Mouse (Mus musculus): ENCODE results near the gene Tas1r3. TPM values are rescaled to one million over a fixed set of nuclear protein-coding genes. Genes with fewer than 3 reads are reported as not detected.
A peak's percentile ranks its signal among the peaks of the same experiment; 100 is the strongest.

Gene Tas1r3
- polyA plus RNA-seq, 1 experiment from 2014 or later, result 0.11 TPM

- 93% methylated on average over 16 of the region's 16 CpGs for WGBS
- no peak for DNase-seq (ENCODE audit: low spot score)
- H3K9ac ChIP-seq (ENCODE audit: low read length), result no peak overlapping the region
These were observed 39.7 kb downstream of the Tas1r3 start for GRCm38 (mm10) chr4:155823443-155823842.

GRCm38 (mm10) chr4:155821025-155821424, 42.1 kb downstream of the Tas1r3 start:
- Histone ChIP-seq H3K9ac (ENCODE audit: low read length) (no peak overlapping the region), H3K4me2 (replicated peaks; ENCODE audit: low read depth) (no peak overlapping the region), H3K4me1 (replicated peaks; ENCODE audit: control insufficient read depth, insufficient read depth) (no peaks in the 10 kb centered on the region), H3K9me3 (ENCODE audit: control insufficient read depth, low read length) (no peaks in the 10 kb centered on the region), H3K27ac (replicated peaks) (no peak overlapping the region), H3K36me3 (ENCODE audit: control insufficient read depth, insufficient read depth, low read length) (peaks cover 45% of the 10 kb centered on the region), H3K4me3 (ENCODE audit: low read depth, low read length) (no peak overlapping the region), H3K27me3 (ENCODE audit: control insufficient read depth, insufficient read depth, low read length) (no peaks in the 10 kb centered on the region)
- DNase-seq (ENCODE audit: low spot score), result no peak
- 73% methylated on average over 7 of the region's 7 CpGs for WGBS
- TF ChIP-seq CTCF (IDR thresholded peaks at IDR 0.05; ENCODE audit: low read depth) (peak; percentile 64), EP300 (optimal IDR thresholded peaks at IDR 0.05) (no peak)
- ATAC-seq (ENCODE audit: low FRiP score, low TSS enrichment), result no peak

More at GRCm38 (mm10) chr4:155823443-155823842, 39.7 kb downstream of the Tas1r3 start:
- TF ChIP-seq CTCF (IDR thresholded peaks at IDR 0.05; ENCODE audit: low read depth) (no peak), EP300 (optimal IDR thresholded peaks at IDR 0.05) (no peak)
- no peak overlapping the region for H3K4me2 ChIP-seq (replicated peaks; ENCODE audit: low read depth)
- no peak overlapping the region for H3K27ac ChIP-seq (replicated peaks)
- H3K36me3 ChIP-seq (ENCODE audit: control insufficient read depth, insufficient read depth, low read length), result peaks cover 32% of the 10 kb centered on the region
- no peaks in the 10 kb centered on the region for H3K9me3 ChIP-seq (ENCODE audit: control insufficient read depth, low read length)
- ATAC-seq (ENCODE audit: low FRiP score, low TSS enrichment), result no peak
- H3K4me1 ChIP-seq (replicated peaks; ENCODE audit: control insufficient read depth, insufficient read depth), result no peaks in the 10 kb centered on the region
- no peak overlapping the region for H3K4me3 ChIP-seq (ENCODE audit: low read depth, low read length)
- H3K27me3 ChIP-seq (ENCODE audit: control insufficient read depth, insufficient read depth, low read length), result no peaks in the 10 kb centered on the region

GRCm38 (mm10) chr4:155817533-155817932, 45.6 kb downstream of the Tas1r3 start:
- TF ChIP-seq EP300 (optimal IDR thresholded peaks at IDR 0.05) (no peak), CTCF (IDR thresholded peaks at IDR 0.05; ENCODE audit: low read depth) (no peak)
- no peak for ATAC-seq (ENCODE audit: low FRiP score, low TSS enrichment)
- no peaks in the 10 kb centered on the region for H3K9me3 ChIP-seq (ENCODE audit: control insufficient read depth, low read length)

GRCm38 (mm10) chr4:155812665-155813181, 50.4 kb downstream of the Tas1r3 start:
- H3K9me3 ChIP-seq (ENCODE audit: control insufficient read depth, low read length), result no peaks in the 10 kb centered on the region
- ATAC-seq (ENCODE audit: low FRiP score, low TSS enrichment) (peak; percentile 24), DNase-seq (ENCODE audit: low spot score) (peak; percentile 60)
- peak overlapping the region; percentile 99 for H3K4me3 ChIP-seq (ENCODE audit: low read depth, low read length)
- WGBS, result under 1% methylated on average over 49 of the region's 49 CpGs
- peak overlapping the region; percentile 95 for H3K27ac ChIP-seq (replicated peaks)
- H3K36me3 ChIP-seq (ENCODE audit: control insufficient read depth, insufficient read depth, low read length), result peaks cover 28% of the 10 kb centered on the region
- H3K4me2 ChIP-seq (replicated peaks; ENCODE audit: low read depth), result peak overlapping the region; percentile 80
- TF ChIP-seq EP300 (optimal IDR thresholded peaks at IDR 0.05), result no peak
- TF ChIP-seq CTCF (IDR thresholded peaks at IDR 0.05; ENCODE audit: low read depth), result no peak
- H3K4me1 ChIP-seq (replicated peaks; ENCODE audit: control insufficient read depth, insufficient read depth), result 0 out of 2 replicates have a peak, but pooled peaks cover 4% of the 10 kb centered on the region
- H3K27me3 ChIP-seq (ENCODE audit: control insufficient read depth, insufficient read depth, low read length), result no peaks in the 10 kb centered on the region
- H3K9ac ChIP-seq (ENCODE audit: low read length), result peak overlapping the region; percentile 100

More at GRCm38 (mm10) chr4:155817533-155817932, 45.6 kb downstream of the Tas1r3 start:
- no peak for DNase-seq (ENCODE audit: low spot score)
- H3K4me2 ChIP-seq (replicated peaks; ENCODE audit: low read depth), result no peak overlapping the region
- no peak overlapping the region for H3K4me3 ChIP-seq (ENCODE audit: low read depth, low read length)
- no peak overlapping the region for H3K27ac ChIP-seq (replicated peaks)
- WGBS, result 72% methylated on average over 4 of the region's 4 CpGs
- H3K4me1 ChIP-seq (replicated peaks; ENCODE audit: control insufficient read depth, insufficient read depth), result 0 out of 2 replicates have a peak, but pooled peaks cover 4% of the 10 kb centered on the region
- peaks cover 32% of the 10 kb centered on the region for H3K36me3 ChIP-seq (ENCODE audit: control insufficient read depth, insufficient read depth, low read length)
- no peaks in the 10 kb centered on the region for H3K27me3 ChIP-seq (ENCODE audit: control insufficient read depth, insufficient read depth, low read length)
- no peak overlapping the region for H3K9ac ChIP-seq (ENCODE audit: low read length)

GRCm38 (mm10) chr4:155811929-155812664, 51.1 kb downstream of the Tas1r3 start, which contains the start of gene Ccnl2:
TSS of gene Ccnl2 (plus strand) at chr4:155812489.
- peak; percentile 99 for ATAC-seq (ENCODE audit: low FRiP score, low TSS enrichment)
- DNase-seq (ENCODE audit: low spot score), result peak; percentile 98
- Histone ChIP-seq H3K9ac (ENCODE audit: low read length) (peak within 1 kb of the TSS; percentile 100), H3K4me2 (replicated peaks; ENCODE audit: low read depth) (peak within 1 kb of the TSS; percentile 80), H3K4me1 (replicated peaks; ENCODE audit: control insufficient read depth, insufficient read depth) (0 out of 2 replicates have a peak, but pooled peaks cover 4% of the 10 kb centered on the region), H3K9me3 (ENCODE audit: control insufficient read depth, low read length) (no peaks in the 10 kb centered on the region), H3K4me3 (ENCODE audit: low read depth, low read length) (peak within 1 kb of the TSS; percentile 99), H3K27me3 (ENCODE audit: control insufficient read depth, insufficient read depth, low read length) (no peaks in the 10 kb centered on the region), H3K27ac (replicated peaks) (peak within 1 kb of the TSS; percentile 95), H3K36me3 (ENCODE audit: control insufficient read depth, insufficient read depth, low read length) (peaks cover 27% of the 10 kb centered on the region)
- TF ChIP-seq EP300 (optimal IDR thresholded peaks at IDR 0.05) (peak; percentile 95), CTCF (IDR thresholded peaks at IDR 0.05; ENCODE audit: low read depth) (peak; percentile 21; the same call in 1 of the 2 replicates)
- under 1% methylated on average over 59 of the region's 60 CpGs for WGBS

Small RNA genes lying within 50 kb of the gene (microRNA-seq; reads per million reads assigned to microRNA genes)
- gene Gm22991, result not detected

Other genes starting within 250 kb of the Tas1r3 start
- 39.5 and 46.9 TPM in 2 replicates for gene Cdk11b, start 238.5 kb downstream of the Tas1r3 start, polyA plus RNA-seq (2015; fragmentation: Nextera tagmentation; extraction: Ambion mirVana)
- gene Gm10563, start 218.0 kb downstream of the Tas1r3 start, polyA plus RNA-seq (2015; fragmentation: Nextera tagmentation; extraction: Ambion mirVana), result not detected in 2 replicates
- 87.9 and 89.3 TPM in 2 replicates for gene Mmp23, start 210.0 kb downstream of the Tas1r3 start, polyA plus RNA-seq (2015; fragmentation: Nextera tagmentation; extraction: Ambion mirVana)
- 10.5 and 11.0 TPM in 2 replicates for gene Mib2, start 194.2 kb downstream of the Tas1r3 start, polyA plus RNA-seq (2015; fragmentation: Nextera tagmentation; extraction: Ambion mirVana)
- gene Fndc10, start 169.0 kb downstream of the Tas1r3 start, polyA plus RNA-seq (2015; fragmentation: Nextera tagmentation; extraction: Ambion mirVana), result 9.6 and 11.0 TPM in 2 replicates
- gene Ssu72, start 158.6 kb downstream of the Tas1r3 start, polyA plus RNA-seq (2015; fragmentation: Nextera tagmentation; extraction: Ambion mirVana), result 152 and 153 TPM in 2 replicates
- 0.39 and 0.45 TPM in 2 replicates for gene Tmem240, start 128.6 kb downstream of the Tas1r3 start, polyA plus RNA-seq (2015; fragmentation: Nextera tagmentation; extraction: Ambion mirVana)
- 48.8 and 55.1 TPM in 2 replicates for gene Atad3a, start 102.3 kb downstream of the Tas1r3 start, polyA plus RNA-seq (2015; fragmentation: Nextera tagmentation; extraction: Ambion mirVana)
- 30.0 and 32.3 TPM in 2 replicates for gene Vwa1, start 88.7 kb downstream of the Tas1r3 start, polyA plus RNA-seq (2015; fragmentation: Nextera tagmentation; extraction: Ambion mirVana)
- 0.13 and 0.27 TPM in 2 replicates for gene Tmem88b, start 77.5 kb downstream of the Tas1r3 start, polyA plus RNA-seq (2015; fragmentation: Nextera tagmentation; extraction: Ambion mirVana)
- 0.10 and 0.13 TPM in 2 replicates for gene Ankrd65, start 72.9 kb downstream of the Tas1r3 start, polyA plus RNA-seq (2015; fragmentation: Nextera tagmentation; extraction: Ambion mirVana)
- 230 and 240 TPM in 2 replicates for gene Mrpl20, start 60.5 kb downstream of the Tas1r3 start, polyA plus RNA-seq (2015; fragmentation: Nextera tagmentation; extraction: Ambion mirVana)
- 72.2 and 83.2 TPM in 2 replicates for gene Ccnl2, start 50.9 kb downstream of the Tas1r3 start, polyA plus RNA-seq (2015; fragmentation: Nextera tagmentation; extraction: Ambion mirVana)
- 129 and 133 TPM in 2 replicates for gene Aurkaip1, start 32.1 kb downstream of the Tas1r3 start, polyA plus RNA-seq (2015; fragmentation: Nextera tagmentation; extraction: Ambion mirVana)
- gene Mxra8, start 23.7 kb downstream of the Tas1r3 start, polyA plus RNA-seq (2015; fragmentation: Nextera tagmentation; extraction: Ambion mirVana), result 79.4 and 88.4 TPM in 2 replicates
- gene Dvl1, start 16.0 kb downstream of the Tas1r3 start, polyA plus RNA-seq (2015; fragmentation: Nextera tagmentation; extraction: Ambion mirVana), result 8.1 and 10.4 TPM in 2 replicates
- gene Cptp, start 6.1 kb upstream of the Tas1r3 start, polyA plus RNA-seq (2015; fragmentation: Nextera tagmentation; extraction: Ambion mirVana), result 25.0 and 26.5 TPM in 2 replicates
- 30.7 and 32.6 TPM in 2 replicates for gene Ints11, start 6.2 kb upstream of the Tas1r3 start, polyA plus RNA-seq (2015; fragmentation: Nextera tagmentation; extraction: Ambion mirVana)
- gene Pusl1, start 28.4 kb upstream of the Tas1r3 start, polyA plus RNA-seq (2015; fragmentation: Nextera tagmentation; extraction: Ambion mirVana), result 35.7 and 36.5 TPM in 2 replicates
- 9.7 and 10.2 TPM in 2 replicates for gene Acap3, start 28.5 kb upstream of the Tas1r3 start, polyA plus RNA-seq (2015; fragmentation: Nextera tagmentation; extraction: Ambion mirVana)
- 72.8 and 75.5 TPM in 2 replicates for gene Ube2j2, start 80.5 kb upstream of the Tas1r3 start, polyA plus RNA-seq (2015; fragmentation: Nextera tagmentation; extraction: Ambion mirVana)
- 48.5 and 59.1 TPM in 2 replicates for gene C1qtnf12, start 99.0 kb upstream of the Tas1r3 start, polyA plus RNA-seq (2015; fragmentation: Nextera tagmentation; extraction: Ambion mirVana)
- 9.0 and 9.4 TPM in 2 replicates for gene B3galt6, start 129.3 kb upstream of the Tas1r3 start, polyA plus RNA-seq (2015; fragmentation: Nextera tagmentation; extraction: Ambion mirVana)
- gene Sdf4, start 129.5 kb upstream of the Tas1r3 start, polyA plus RNA-seq (2015; fragmentation: Nextera tagmentation; extraction: Ambion mirVana), result 129 and 137 TPM in 2 replicates
- gene Tnfrsf4, start 150.5 kb upstream of the Tas1r3 start, polyA plus RNA-seq (2015; fragmentation: Nextera tagmentation; extraction: Ambion mirVana), result 0.21 and 0.48 TPM in 2 replicates
- gene Tnfrsf18, start 162.8 kb upstream of the Tas1r3 start, polyA plus RNA-seq (2015; fragmentation: Nextera tagmentation; extraction: Ambion mirVana), result 2.2 and 3.3 TPM in 2 replicates
- 2.7 TPM in 2 replicates for gene Ttll10, start 196.1 kb upstream of the Tas1r3 start, polyA plus RNA-seq (2015; fragmentation: Nextera tagmentation; extraction: Ambion mirVana)
- 4.9 and 5.4 TPM in 2 replicates for gene 9430015G10Rik, start 246.6 kb upstream of the Tas1r3 start, polyA plus RNA-seq (2015; fragmentation: Nextera tagmentation; extraction: Ambion mirVana)